Mouse (Mus musculus) kidney, adult 2 months (tissue): ENCODE data around the gene Syne2.

ENCODE experiments used
- CTCF ChIP-seq: fragments of 200-500 bp; conservative IDR thresholded peaks from 2 replicates; pipeline ENCODE4 v1.5.1; 2011; ENCODE audit warnings: low read depth, mild to moderate bottlenecking, control low read depth, low read length, moderate library complexity, mixed read lengths; ENCODE audit not compliant: insufficient read depth, insufficient read length
- POLR2A ChIP-seq: fragments of 200-500 bp; IDR thresholded peaks from one replicate; pipeline ENCODE4 v1.6.1; 2011; ENCODE audit warnings: low read depth, low read length, control low read depth

DNA sequence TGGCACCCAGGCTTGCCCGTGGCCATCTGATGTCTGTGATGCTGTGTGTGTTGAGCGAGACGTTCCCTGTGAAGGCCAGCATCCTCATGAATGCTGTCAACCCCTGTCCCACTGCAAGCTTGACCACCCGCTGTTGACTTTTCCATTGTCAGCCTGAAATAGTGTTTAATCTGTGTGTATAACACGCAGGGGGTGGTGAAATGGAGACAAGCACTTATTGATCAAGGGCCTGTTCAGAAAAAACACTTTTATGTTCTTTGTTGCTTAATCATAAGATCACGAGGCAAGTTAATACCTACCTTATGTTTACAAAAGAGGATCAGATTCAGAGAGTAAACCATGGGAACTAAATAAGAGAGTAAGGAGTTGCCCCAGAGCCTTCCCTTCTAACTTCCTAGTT, 191.1 kb downstream of the Syne2 start:
- TF ChIP-seq CTCF (no peak), POLR2A (no peak)
